Mouse (Mus musculus) heart, adult 11 months (tissue): ENCODE results near the gene Pepd.

Experiments
- DNase-seq: peaks from one replicate; pipeline ENCODE4 v3.0.0; 2022

Pepd gene

DNA sequence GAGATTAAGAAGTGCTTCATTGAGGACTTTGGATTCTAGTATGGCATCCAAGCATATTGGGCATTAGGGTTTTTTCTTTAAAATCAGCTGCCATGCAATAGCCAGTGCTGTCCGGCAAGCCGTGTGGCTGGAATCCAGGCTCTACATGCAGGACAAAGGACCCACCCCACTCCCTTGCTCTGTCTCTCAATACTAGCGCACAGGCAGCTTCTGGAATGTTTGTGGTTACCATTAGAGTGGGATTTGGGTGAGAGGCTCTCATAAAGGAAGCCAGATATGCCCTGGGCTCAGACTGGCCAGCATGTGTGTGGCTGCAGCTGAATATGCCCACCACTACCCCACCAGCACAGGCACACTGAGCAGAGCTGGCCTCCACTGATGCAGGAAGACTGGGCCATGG lies 117.5 kb downstream of the Pepd start:
- DNase-seq: no peak

DNA sequence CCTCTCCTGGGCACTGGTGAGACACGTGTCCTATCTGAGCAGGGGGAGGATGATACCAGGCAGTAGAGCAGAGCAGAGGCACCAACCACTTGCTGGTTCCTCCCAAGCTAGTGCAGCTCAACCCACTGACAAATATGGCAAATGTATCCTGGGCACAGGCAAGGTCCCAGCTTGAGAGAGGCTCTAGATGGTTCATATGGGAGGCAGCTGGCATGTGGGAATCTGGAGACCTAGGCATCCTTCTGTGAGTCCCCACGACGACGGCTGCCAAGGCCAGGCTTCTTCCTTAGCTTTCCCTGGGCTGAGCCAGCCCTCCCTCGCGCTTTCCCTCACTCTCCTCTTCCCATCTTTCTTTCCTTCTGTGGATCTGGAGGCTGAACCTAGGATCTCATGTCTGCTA lies 118.4 kb downstream of the Pepd start:
- no peak for DNase-seq

DNA sequence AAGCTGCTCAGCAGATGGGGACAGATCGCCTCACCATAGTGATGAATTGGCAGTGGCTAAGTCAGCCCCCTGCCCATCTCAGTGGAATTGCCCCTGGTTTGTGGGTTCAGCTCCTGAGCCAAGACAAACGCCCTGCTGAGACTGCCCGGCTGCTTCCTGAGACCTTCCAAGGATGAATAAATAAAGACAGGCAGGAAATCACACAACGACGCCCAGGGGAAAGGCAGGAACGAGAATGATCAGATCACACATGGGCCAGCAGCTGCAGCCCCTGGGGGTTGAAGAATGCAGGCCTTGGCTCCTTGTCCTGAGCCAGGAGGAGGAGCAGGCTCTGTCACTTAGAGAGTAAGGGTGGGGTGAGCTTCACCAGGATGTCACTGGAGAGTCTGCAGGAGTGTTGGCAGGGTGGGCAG lies 123.0 kb downstream of the Pepd start:
- peak; percentile 96 for DNase-seq

DNA sequence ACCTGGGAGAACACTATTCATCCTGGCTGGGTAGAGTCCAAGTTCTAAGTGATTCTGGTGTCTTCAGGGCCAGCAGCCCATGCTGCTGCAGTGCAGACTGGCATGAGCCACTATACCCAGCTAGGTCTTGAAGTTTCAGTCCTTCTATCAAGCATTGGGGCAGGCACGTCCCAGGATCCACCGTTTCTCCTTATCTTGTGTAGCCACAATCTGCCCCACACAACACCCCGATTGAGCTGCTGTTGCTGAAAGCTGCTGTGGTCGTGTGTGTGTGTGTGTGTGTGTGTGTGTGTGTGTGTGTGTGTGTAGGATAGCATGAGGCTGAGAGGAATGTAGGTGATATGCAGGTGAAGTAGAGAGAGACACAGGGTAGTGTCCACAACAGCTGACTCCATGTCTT lies 123.4 kb downstream of the Pepd start:
- peak; percentile 89 for DNase-seq

DNA sequence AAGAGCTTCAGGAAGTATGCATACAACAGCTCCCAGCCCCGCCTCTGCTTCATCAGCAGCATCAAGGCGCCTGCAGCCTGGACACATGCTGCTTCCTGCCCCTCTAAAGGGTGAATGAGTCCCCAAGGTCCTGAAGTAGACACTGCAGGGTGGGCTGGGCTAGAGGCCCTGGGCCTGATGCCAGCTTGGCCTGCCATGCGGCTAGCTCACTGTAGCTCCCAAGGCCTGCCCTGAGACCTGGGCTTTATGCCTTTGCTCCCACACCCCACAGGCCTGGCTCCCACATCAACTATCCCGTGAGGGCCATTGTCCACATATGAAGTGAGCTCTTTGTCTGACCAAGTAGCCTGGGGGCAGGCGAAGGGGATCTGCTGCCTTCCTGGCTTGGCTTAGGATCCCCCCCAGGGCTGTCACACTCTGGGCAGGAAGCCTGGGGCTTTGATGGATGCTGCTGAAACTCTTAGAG lies 124.1 kb downstream of the Pepd start:
- peak; percentile 97 for DNase-seq

DNA sequence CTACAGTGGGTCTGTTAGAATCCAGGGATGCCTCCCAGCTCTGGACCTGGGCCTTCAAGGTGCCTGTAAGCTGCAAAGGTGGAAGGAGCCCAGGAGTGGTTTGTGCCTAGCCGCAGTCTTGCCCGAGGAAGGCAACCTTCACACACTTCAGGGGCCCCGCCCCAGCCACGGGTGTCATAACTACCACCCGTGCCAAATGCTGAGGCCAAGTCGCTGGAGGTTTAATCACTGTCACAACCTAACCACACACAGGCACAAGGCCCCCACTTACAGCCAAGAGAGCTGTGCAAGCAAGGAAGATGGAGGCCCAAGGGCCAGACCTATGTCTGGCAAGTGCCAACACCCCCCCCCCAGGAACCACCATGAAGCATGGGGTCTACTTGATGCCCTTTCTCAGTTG lies 125.2 kb downstream of the Pepd start:
- DNase-seq: peak; percentile 92

DNA sequence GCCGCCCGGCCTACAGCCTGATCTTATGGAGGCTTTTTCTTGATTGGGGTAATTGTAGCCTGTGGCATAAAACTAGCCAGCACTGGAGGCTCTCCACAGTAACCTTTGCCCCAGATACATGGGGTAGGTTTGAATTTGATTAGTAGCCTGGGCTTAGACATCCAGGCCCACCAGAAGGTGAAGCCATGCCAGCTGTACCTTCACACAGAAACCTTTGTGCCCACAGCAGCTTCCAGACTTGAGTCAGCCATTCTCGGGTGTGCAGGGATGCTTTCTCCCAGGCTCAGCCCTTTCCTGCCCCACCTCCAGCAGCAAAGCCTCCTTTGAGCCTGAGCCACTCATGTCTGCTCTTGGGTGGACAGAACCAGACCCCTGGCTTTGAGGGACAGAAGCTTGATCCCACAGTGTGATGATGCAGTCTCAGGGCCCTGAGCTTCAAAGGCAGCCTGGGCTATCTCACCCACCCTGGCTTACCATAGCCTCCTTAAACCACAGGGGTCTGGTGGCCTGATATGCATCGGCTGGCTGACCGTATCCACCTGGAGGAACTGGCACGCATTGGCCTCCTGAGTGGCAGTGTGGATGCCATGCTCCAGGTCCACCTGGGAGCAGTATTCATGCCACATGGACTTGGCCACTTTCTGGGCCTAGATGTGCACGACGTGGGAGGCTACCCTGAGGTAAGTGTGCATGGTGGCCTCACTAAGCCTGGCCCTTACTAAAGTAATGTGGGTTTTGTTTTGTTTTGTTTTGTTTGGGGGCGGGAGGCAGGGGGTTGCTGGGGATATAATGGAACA lies 128.2 kb downstream of the Pepd start:
- DNase-seq: peak; percentile 91

DNA sequence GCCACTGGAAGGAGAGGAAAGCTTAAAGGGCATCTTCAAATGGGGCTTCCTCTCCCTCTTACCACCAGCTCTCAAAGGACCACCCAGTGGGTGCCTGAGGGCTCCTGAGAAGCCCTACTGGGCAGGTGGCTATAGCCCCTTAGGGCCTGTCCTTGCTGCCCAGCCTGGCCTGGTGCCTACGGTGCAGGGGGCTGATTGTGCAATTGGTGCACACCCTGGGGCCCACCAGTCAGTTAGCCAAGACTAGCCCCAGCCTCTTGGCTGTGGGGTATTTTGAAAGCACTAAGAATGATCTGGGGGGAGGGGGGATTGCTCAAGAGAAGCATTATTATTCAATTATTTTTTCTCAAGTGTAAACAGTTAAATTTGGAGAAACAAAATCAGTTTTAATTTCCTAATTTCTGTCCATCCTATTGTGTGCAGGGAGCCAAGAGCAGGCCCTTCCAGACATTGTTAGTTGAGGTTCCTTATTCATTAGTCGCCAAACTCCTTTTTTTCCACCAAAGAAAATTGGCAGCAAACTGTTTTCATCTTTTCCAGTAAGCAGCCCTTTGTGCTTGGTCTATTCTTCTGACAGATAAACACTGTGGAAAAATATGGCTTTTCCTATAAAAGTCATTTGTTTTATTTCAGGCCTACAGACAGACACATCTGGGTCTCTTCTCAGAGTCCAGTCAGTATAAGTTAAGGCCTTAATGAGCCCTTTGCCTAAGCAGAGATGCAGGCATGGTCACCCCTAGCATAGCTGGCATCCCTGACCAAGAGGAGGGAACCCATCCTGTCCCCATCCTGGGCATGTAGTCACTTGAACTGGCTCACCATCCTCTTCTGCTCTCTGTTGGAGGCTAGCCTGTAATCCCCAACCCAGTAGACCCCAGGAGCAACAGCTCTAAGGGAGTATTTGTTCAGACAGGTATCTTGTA lies 129.4 kb downstream of the Pepd start:
- peak; percentile 95 for DNase-seq

DNA sequence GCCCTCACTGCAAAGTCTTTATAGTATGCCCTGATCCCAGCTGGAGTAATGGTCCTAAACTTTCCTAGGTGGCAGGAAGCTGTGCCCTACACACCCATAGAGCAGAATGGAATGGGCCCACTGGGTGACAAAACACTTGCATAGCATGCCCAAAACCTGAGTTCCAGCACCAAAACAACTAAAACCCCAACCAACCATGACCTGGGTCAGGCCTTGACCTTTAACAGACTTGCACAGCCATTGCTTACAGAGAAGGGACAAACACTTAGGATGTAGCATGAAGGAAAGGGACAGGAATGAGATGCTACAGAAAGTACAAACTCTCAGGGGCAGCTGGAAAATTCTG lies 130.0 kb downstream of the Pepd start:
- DNase-seq: peak; percentile 86

DNA sequence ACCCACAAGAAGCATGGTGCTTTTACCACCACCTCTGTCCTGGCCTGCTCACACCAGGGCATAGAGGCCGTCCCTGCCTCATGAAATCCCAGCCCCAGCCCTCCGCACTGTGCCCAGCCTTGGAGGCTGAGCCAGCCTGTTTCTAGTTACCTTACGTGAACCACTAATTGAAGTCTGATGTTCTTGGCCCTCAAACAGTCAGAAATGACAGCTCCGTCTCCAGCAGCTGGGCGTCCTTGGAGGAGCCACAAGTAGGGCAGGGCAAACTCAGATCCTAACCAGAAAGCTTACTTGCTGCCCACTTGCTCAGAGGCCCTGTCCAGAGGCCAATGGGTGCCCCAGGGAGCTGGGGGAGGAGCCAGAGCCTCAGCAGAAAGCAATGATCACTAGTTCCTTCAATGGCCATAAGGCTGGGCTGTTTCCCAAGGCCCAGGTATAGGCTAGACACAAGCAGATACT lies 130.6 kb downstream of the Pepd start:
- peak; percentile 94 for DNase-seq

DNA sequence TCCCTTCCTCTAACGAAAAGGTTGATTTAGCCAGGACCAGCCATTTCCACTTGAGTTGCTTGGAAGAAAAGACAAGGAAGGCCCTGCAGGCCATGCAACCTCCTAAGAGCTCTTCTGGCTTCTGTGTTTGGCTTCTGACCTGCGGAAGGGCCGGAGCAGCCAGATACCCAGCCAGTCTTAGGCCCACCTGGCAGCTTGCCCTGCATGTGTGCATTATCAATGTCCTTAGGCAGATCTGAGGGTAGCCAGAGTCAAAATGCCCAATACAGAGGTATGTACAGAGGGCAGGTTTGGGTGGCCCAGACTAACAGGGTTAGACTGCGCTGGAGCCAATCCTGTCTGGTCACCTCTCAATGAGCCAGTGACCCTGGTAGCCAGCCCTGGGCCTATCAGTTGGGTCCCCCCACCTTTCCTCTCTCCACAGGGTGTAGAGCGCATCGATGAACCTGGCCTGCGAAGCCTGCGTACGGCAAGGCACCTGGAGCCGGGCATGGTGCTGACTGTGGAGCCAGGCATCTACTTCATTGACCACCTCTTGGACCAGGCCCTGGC lies 131.2 kb downstream of the Pepd start:
- DNase-seq: peak; percentile 91

DNA sequence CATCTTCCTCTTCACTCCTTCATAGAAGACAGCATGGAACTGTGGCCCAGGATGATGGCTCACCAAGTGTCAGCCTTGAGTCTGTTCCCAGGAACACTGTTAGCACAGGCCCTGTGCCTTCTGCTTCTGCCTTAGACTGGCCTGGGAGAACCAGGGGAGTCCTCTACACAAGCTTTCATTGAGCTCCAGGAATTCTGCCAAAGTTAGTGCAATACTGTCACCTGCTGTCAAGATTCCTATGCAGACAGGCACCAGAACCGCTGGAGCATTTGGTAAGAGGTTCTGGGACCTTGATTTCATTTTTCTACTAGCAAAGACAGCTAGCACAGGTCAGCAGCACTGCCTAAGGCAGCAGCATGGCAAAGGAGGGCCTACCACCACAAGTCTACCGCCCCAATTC lies 132.5 kb downstream of the Pepd start:
- no peak for DNase-seq

DNA sequence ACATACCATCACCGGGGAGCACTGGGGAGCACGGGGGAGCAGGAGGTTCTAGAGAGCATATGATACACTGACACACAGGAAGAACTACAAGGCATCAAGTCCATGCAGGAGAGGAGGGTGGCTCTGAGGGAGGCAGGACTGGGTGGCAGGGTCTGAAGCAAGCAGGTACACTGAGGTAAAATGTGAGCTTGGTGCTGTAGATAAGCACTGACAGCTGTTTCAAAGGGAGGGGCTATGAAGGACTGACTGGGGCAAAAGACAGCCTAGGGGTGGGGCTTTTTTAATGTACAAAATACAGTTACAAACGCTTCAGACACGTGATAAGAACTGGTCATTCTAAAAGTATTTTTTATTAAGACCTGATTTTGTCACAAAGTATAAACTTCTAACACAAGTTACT lies 133.9 kb downstream of the Pepd start:
- DNase-seq: no peak

DNA sequence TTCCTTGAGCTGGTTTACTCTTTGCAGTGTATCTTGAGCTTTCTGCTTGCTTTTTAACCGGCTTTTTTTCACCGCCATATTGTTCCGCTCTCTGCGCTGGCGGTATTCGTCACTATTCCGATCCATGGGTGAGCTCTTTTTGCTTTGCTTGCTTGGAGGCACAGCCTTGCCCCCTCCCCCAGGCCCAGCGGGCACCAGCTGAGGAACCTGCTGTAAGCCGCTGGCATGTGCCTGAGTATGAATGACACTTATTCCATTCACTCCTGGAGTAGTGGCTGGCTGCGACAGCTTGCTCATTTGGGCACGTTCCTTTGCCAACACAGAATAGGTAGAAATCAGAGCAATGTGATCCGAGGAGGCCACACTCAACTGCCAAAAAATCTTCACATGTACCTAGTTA lies 138.4 kb downstream of the Pepd start:
- peak; percentile 83 for DNase-seq

DNA sequence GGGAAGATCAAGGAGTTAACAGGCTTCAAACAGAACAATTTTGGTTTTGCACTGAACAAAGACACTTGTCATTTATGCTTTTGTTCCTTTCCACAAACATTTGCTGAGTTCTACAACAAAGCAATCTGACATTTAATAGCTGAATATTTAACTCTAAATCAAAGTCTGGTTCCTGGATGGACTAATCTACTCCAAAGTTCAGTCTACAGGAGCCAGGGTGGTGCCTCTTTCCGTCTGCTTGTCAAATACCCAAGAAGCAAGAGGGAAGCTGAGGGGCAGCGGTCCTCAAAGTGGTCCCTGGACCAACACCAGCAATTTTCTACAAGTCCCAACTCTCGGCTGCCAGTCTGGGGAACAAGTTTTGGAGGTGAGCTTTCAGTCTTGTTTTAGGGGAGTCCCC lies 141.0 kb downstream of the Pepd start:
- DNase-seq: no peak

DNA sequence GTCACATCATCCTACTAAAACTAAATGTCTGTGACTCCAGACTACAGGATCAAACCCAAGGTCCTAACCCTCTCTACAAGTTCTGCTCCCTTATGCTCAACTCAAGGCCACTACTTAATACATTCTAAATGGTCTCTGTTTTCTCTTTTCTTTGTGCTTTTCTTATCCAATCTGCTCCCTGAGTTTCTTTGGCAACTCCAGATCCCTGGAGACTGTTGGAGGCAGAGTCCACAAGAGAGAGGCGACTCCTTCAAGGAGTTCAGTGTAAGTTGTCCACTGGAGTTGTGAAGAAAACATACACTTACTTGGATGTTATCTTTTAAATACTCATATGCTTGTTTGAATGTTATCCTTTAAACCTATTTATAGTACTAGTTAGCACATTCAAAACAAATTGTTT lies 142.1 kb downstream of the Pepd start:
- peak; percentile 92 for DNase-seq

DNA sequence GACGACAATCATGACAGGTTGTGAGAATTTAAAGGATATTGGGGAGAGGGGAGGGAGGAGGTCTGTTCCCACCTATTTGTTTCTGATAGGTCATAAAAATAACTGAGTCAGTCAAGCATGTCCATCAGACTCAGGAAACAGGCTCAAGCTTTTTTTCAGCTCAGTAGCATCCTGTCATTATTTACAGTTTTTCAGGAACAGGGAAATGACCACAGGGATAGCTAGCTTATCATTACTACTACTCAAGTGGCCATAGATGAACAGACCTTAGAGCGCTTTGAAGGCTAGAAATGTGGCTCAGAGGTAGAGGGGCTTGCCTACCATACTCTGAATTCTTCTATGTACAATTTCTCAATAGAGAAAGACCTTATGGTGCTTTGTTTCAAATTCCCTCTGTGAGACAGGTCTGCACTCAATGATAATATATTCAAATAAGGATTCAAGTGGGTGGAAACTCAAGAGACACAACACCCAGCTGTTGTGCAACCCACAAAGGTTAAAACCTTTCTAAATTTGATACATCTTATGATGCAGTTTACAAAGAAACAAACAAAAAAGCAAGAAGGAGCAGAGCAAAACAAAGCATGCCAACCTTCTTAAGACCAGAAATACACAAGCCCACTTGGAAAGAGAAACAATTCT lies 142.9 kb downstream of the Pepd start:
- no peak for DNase-seq

DNA sequence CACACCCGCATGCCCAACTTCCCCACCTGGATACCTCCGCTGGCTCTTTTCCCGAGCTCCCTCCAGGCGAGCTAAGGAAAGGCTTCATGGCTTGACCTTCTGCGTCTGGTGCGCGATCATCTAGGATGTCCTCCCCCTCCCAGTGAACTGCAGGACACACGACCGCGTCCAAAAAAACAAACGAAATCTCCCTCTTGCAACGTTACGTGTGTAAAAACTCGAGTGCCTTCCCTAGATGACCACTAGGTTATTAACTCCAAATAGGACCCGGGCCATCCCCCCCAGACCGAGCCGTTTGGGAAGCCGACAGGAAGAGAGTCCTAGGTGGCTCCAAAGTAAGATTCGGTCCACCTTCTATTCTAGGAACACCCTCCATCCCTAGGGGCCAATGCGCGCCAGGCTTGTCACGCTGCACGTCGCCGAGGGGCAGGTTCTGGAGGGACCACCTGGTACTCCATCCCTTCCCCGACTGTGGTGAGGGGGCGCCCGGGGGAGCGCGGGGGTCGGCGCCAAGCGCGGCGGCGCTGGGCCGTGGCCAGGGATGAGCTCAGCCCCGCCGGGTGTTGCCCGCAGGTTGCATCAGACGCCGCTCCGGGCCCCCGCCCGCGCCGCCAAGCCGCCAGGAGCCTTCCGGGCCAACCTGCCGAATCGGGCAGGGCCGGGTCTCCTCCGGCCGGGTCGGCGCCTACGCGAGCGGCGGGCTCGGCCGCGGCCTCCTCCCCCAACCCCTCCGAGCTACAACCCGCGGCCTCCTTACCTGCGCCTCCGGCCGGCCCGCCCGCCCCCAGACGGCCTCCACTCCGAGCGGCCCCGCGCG lies 143.6 kb downstream of the Pepd start:
- peak; percentile 97 for DNase-seq

DNA sequence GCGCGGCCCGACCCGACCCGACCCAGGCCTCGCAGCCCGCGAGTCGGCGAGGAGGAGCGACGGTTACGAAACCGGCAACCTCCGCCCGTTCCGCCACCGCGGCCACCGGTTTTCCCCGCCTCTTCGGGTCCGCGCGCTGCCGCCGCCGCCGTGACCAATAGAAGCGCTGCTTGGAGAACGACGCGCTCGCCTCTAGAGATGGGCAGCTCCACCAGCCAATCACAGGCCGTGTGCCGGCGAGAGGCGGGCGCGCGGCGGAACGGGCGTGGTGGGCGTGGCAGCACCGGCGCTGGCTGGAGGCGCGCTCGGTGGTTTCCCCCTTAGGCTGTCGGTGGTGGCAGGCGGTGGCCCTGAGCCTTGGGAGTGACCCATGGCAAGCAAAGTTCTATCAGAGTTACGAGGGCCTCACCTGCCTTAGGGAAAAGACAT lies 144.3 kb downstream of the Pepd start, which contains the start of gene Cebpg:
TSS of gene Cebpg (minus strand) at position 138 of the 429 bp plus-strand sequence.
- peak; percentile 100 for DNase-seq

DNA sequence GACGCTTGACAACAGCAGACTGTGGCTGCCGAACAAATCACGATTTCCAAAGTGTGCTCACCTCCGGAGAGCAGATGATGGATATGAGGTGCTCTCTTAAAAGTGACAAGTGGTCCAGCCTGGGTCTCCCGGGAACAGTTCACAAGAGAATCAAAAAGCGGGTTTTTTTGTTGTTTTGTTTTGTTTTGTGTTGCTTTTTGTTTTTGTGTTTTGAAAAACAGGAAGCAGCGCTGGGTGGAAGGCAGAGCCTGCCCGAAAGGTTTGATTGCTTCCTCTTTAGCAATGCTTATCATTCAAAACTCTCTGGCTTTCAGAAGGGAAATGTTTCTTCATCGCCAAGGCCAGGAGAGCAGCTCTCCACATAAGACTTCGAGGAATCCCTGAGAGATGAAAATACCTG lies 144.8 kb downstream of the Pepd start:
- DNase-seq: peak; percentile 90

DNA sequence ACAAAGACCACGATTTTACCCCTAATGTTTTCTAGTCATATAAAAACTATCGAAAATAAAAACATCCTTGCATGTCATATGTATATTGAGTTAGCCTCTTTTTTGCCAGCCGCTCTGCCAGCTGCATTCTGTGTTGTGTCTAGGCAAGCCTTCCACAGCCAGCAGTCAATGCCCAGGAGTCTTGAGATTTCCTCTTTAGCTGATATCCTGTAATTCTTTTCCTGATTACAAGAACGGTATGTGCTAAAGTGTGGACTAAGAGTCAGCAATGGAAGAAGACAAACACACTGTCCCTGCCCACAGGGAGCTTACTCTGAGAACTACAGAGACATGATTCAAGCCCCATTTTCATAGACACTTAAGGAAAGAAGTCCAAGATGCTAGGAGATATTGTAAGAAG lies 145.4 kb downstream of the Pepd start:
- peak; percentile 91 for DNase-seq

DNA sequence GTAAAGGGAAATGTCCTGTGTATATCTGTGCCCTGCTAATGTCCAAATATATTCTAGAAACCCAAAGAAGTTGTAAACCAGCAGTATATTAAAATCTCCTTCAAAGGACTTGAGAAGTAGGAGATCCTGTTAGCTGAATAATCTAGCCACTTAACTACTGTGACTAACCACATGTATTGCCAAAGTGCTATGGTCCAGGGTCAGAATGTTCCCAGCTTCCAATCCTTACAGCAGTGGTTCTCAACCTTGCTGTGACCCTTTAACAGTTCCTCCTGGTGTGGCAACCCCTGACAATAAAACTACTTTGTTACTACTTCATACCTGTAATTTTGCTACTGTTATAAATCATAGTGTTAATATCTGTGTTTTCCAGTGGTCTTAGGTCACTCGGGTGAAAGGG lies 146.2 kb downstream of the Pepd start:
- DNase-seq: no peak
